Mouse (Mus musculus) neural tube, embryonic 10.5 days (tissue): ENCODE measurements around the gene Kctd19.

ENCODE experiments used
- DNase-seq: peaks from one replicate; pipeline ENCODE4 v3.0.0-alpha.2; 2017; ENCODE audit warnings: low spot score; ENCODE audit errors: extremely low spot score

The Kctd19 gene

GRCm38 (mm10) chr8:105359646-105360045 is 53.7 kb downstream of the Kctd19 start:
- DNase-seq: no peak

GRCm38 (mm10) chr8:105359208-105359607 is 54.1 kb downstream of the Kctd19 start:
- no peak for DNase-seq

- no peak for DNase-seq
Observed at GRCm38 (mm10) chr8:105356681-105357080, 56.6 kb downstream of the Kctd19 start.

- peak; percentile 51 for DNase-seq
Observed at GRCm38 (mm10) chr8:105355179-105356024, 57.9 kb downstream of the Kctd19 start.

GRCm38 (mm10) chr8:105354549-105354948 is 58.8 kb downstream of the Kctd19 start:
- DNase-seq: no peak

- DNase-seq: no peak
Observed at GRCm38 (mm10) chr8:105353583-105354135, 59.6 kb downstream of the Kctd19 start.

GRCm38 (mm10) chr8:105350186-105350585 is 63.1 kb downstream of the Kctd19 start:
- no peak for DNase-seq

GRCm38 (mm10) chr8:105349096-105349771 is 64.1 kb downstream of the Kctd19 start:
- DNase-seq: no peak

GRCm38 (mm10) chr8:105348450-105349095 is 64.7 kb downstream of the Kctd19 start, which contains the start of gene Slc9a5:
Gene Slc9a5 (plus strand): TSS chr8:105348843.
- DNase-seq: peak; percentile 84

GRCm38 (mm10) chr8:105347428-105348221 is 65.7 kb downstream of the Kctd19 start, which contains the start of gene Fhod1:
Gene Fhod1 (minus strand): TSS chr8:105347953.
- peak; percentile 92 for DNase-seq

- peak; percentile 55 for DNase-seq
Observed at GRCm38 (mm10) chr8:105346611-105347427, 66.5 kb downstream of the Kctd19 start.

- no peak for DNase-seq
Observed at GRCm38 (mm10) chr8:105345061-105345975, 68.0 kb downstream of the Kctd19 start.

GRCm38 (mm10) chr8:105343791-105344574 is 69.3 kb downstream of the Kctd19 start:
- no peak for DNase-seq

GRCm38 (mm10) chr8:105342768-105343167 is 70.5 kb downstream of the Kctd19 start:
- no peak for DNase-seq

- DNase-seq: no peak
Observed at GRCm38 (mm10) chr8:105341399-105341798, 71.9 kb downstream of the Kctd19 start.

GRCm38 (mm10) chr8:105339886-105340635 is 73.2 kb downstream of the Kctd19 start:
- no peak for DNase-seq

- DNase-seq: no peak
Observed at GRCm38 (mm10) chr8:105338992-105339391, 74.3 kb downstream of the Kctd19 start.
